Mouse (Mus musculus) cerebellum, postnatal 10 days (tissue): Measurements from ENCODE around the gene Ankrd39.

ENCODE experiments used
- DNase-seq, 2 experiments: peaks; one replicate each; pipeline ENCODE4 v3.0.0; 2021; ENCODE audit warnings: mixed read lengths in 2 of 2

Gene Ankrd39

DNA sequence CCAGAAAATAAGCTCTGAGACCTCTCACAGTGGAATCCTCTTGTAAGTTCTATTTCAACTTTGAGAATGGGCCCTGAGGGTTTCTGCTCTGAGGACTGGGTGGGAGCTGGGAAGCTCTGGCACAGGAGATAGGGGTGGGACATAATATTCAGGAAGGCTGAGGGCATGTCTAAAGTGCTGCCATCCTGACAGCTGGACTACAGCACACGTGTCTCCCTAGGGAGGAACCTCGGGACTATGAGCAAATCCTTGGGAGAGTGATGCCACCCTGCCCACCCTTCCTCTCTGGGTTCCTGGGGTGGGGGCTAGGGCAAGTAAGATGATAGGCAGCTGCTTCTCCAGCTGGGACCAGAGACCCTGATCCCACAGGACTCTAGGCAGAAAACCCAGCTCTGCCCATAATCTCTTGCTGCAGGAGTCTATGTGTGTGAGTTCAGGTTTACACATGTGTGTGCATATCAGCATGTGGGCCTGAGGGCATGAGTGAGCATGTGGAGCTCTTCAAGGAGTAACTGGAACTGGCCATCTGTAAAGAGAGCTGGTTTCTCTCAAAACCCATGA, 25.0 kb upstream of the Ankrd39 start:
- DNase-seq, result no peak

DNA sequence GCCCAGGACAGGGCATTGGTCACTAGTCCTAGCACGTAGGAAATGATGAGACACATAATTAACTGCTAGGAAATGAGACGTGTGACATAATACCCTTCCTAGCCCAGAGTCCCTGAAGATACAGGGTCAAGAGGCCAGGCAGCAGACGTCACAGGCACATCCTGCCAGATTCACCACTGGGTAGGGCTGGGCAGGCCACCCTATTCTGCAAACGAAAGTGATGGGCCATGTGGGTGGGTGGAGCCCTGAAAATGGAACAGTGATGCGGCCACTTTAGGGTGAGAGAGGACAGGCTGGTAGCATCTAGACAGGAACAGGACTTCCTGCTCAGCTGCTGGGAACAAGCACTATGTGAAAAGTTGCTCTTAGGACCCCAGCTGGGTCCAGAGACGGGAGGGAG, 24.4 kb upstream of the Ankrd39 start:
- DNase-seq, result no peak

DNA sequence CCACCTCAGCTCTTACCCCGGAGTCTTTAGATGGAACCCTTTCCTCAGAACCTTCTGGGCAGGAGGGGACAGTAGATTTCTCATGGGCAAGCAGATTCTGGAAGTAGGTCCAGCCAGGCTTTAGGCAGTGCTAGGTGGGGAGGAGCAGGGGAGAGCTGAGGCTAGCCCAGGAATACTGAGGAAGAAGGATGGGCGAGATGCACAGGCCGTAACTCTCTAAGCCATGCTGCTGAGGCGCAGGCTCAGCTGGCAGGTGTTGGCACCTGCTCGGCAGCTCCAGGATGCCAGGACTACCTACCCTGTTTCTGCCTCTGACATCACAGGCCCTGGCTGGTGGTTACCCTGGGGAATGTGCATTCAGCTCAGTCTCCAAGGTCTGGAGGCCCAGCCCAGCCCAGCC, 23.1 kb upstream of the Ankrd39 start:
- DNase-seq, result no peak

DNA sequence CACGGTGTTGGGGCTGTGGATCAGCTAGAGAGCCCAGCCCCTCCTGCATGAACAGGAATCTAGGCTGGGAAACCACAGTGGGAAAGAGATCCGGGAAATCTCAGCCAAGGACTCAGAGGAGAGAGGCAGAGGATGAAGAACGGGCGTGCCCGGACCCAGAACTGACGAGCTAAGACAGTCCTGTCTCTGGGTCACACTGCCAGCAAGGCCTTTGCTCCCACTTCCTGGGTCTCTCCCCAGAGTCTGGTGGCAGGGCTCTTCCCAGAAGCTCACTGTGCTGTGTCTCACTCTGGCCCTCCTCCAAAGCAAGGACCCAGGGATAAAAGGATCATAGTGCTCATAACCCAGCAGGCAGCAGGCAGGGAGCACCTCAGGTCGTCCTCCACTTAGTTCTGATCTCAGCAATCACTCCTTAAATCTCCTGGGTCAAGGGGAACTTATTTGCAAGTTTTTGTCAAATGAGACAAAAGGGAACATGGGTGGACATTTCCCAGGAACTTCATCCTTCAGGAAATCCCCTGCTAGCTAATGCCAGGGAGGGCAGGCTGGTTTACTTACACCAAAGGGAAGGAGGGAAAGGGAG, 22.5 kb upstream of the Ankrd39 start:
- DNase-seq, result no peak

DNA sequence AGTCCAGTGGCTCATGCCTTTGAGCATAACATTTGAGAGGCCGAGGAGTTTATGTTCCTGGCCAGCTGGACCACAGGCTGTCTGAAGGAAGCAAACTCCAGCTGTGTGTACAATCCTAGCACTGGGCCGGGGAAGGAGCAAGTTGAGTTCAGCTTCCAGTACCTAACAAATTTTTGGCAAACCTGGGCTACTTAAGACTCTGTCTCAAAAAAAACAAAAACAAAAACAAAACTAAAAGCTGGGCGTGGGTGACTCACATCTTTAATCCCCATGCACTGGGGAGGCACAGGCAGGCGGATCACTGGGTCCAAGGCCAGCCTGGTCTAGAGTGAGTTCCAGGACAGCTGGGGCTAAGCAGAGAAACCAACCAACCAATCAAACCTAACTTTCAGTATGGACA, 21.5 kb upstream of the Ankrd39 start:
- no peak for DNase-seq

DNA sequence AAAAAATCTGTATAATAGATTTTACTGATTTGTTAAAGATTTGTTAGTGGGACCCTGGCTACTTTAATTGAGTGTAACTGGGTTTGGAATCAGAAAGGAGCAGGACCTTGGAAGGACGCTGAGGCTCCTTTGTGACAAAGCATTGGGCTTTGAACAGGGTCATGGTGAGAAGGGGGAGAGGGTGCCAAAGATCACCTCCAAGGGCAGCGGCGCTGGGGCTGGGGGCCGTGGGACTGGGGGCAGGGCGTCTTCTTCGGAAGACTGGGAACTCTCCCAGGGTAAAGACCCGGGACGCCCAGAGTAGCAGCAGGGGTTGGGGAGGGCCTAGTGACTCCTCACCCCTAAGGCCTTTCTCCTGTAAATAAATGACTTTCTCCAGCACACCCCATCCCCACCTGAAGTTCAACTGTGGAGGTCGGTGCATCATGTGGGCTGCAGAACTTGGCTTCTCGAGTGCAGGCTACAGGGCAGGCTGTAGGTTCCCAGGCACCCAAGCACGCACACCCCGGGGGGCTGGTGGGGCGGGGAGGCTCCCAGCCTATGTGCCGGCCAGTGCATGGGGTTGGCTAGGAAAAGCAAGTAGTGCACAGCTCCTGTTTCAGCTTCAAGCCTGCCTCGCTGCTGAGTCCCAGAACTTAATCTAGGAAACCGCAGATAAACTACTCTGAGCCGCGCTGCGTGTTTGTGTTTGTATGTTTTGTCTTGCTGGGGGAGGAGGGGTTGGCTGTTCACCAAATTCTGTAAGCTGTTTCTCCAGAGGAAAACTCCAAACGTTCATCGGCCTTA, 20.8 kb upstream of the Ankrd39 start:
- no peak for DNase-seq

DNA sequence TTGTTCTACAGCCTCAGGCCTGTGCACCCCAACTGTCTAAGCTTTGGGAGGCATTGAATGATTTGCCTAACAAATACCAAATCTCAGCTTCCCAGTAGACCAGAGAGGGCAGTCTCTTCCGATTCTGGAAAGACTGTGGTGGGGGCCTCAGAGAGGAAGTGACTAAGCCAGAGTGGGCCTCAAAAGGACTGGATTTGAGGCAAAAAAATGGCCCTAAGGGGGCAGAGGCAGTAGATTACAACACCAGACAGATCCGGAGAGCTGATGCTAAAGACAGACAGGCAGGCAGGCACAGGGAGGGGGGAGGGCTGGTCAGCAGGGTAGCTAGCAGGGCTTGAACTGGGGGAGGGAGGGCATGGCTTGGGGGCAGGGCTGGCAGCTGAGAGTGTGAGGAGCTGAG, 19.2 kb upstream of the Ankrd39 start:
- no peak for DNase-seq

DNA sequence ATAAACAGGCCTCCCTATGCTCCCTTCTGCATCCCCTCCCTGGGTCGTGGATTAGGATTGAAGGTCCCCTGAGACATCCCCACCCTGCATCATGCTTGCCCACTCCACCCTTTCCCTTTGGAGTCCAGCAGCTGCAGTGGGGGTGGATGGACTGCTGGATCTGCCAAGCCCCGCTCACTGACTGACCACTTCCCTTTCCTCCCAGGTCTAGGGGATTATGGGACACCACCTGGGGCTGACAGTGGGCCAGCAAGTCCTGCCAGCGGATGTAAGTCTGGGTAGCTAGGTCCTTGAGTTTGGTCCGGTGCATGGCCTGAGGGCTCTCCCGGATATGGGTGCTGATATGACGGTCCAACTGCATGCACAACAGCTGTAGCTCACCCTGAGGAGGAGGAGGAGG, 16.9 kb upstream of the Ankrd39 start:
- DNase-seq, result no peak

DNA sequence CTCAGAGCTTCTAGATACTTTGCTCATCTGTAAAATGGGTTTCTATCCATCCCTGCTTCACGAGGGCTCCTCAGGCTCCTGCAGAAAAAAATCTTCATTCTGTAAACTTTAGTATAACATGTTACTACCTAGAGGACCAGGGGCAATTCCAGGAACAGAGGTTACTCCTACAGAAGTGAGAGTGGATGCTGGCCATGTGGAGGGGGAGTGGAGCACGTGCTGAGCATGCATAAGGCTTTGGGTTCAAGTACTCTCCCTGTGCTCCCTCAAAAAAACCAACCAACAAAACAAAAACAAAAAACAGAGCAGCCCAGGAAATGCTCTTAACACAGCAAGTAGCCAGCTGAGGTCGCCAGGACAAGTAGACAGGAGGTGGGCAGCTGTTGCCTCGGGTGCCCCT, 16.4 kb upstream of the Ankrd39 start:
- DNase-seq, result no peak

DNA sequence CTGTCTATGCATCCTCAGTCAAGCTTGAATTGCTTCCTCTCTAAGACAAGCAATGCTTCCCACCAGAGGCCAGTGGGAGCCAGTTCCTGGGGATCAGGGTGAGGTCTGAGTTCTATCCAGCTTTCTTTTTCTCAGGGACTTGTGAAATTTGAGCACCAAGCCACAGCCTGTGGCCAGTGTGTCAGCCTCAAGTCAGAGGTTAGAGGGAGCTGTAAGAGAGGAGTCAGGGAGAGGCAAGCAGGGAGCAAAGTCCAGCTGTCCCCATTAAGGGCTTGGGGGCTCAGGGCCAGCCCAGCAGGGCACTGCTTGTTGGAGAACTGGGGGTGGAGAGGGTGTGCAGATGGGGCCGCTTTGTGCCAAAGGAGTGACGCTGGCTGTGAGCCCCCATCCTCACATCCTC, 16.0 kb upstream of the Ankrd39 start:
- peak in 1 of 2 experiments; percentile 73 for DNase-seq

DNA sequence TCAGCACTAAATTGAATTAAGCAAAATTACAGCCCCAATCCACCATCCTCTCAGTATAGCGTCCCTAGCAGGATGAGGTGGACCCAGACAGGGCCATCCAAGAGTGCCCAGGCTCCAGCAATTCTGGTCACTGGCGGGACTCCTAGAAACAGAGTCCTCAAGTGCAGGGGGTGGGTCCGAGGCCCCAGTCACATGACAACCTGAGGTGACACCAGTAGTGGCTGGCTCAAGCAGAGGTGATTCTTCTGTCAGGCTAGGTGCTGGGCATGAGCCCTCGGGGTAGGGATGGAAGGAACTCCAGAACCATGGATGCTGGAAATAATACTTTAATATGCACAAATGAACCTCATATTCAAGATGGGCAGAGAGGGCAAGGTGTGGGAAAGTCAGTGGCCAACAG, 15.1 kb upstream of the Ankrd39 start:
- DNase-seq, result no peak

DNA sequence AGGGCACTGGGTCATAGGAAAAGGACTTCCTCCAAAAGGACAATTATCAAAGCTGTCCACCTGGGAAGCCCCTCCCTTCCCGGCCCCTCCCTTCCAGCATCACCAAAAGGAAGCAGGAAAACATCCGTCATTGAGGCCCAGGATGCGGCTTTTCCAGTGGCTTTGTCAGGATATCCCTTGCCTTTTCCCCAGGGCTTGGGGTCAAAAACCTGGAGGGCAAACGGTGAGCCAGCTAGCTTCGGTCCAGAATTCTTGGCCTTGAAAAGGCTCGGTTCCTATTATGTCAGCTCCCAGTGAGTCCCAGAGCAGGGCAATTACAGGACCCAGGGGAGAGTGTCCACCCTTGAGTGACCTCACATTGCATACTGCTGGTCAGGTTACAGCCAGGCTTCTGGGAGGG, 13.7 kb upstream of the Ankrd39 start:
- DNase-seq, result no peak

DNA sequence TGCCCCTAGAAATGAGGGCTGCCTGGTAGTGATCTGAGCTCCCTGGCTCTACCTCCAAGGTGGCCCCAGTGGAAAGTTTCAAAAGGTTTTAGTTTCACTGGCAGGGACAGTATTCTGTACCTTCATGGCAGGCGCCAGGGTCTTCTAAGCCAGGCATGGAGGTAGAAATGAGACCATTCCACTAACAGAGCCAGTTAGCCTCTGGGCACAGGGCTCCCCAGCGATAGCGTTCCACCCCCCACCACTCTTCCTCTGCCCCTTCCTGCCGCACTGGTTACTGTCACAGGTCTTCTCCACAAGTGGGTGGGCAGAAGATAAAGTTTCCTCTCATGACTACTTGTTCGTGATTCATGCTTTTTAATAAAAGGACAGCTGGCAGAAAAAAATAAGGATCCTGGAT, 12.6 kb upstream of the Ankrd39 start:
- DNase-seq, result no peak

DNA sequence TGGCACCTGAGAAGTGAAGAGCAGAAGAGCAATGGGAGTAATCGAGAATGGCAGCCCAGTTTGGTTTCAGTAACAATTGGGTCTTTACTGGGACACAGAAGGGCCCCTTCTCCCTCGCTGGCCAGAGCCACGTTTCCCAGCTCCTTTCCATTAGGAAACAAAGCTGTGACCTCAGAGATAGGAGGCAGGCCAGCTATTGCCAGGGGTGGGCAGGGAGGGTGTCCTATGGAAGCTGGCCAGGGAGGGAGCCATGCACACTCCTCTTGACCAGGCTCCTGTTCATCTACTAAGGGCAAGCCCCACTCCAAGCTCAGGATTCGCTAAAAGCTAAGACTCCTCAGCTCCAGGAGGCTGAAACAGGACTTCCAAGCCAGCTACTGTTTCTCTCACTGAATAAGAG, 12.0 kb upstream of the Ankrd39 start:
- peak in 1 of 2 experiments; percentile 52 for DNase-seq

DNA sequence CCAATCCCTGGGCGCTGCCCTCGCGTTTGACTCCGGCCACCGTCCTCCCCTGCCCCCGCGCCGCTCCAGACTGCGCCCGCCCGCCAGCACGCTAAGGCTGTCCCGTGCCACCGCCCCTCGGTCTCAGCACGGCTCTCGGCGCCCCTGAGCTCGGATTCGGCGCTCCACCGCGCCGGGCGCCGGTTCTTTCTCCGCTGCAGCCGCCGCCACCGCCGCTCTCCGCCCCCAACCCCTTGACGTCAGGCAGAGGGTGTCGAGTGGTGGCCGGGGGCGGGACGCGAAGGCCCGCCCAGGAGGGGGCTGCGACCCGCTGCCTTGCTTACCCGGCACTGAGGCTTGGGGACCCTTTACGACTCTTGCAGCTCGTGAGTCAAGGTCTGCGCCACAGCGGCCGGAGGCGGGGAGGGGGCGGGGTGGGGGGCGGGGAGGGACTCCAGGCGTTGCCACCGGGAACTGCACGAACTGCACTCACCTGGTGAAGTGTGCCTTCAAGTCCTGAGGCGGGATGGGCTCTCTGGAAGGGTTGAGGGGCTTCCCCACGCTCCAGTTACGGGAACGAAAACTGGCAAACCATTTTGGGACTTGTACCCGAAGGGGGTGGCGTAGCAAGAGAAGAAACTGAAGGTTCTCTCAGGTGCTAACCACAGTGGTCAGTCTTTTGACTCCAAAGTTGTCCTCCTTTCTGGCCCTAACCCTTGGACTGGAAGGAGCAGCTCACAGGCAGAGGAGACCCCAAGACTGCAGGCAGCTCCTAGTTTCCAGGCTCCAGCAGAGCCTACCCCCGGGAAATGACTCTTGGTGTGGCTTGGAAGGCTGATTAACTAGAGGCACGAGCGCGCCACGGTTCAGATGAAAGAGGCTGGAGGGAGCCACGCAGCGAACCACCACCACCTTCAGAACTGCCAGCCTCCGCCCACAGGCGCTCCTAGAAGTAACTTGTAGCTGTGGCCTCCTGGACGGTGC, 11.1 kb upstream of the Ankrd39 start, which contains the start of gene Sema4c:
TSS of gene Sema4c (minus strand) at position 319 of the 963 bp plus-strand sequence.
- DNase-seq, result peak; percentile 86 to 88

DNA sequence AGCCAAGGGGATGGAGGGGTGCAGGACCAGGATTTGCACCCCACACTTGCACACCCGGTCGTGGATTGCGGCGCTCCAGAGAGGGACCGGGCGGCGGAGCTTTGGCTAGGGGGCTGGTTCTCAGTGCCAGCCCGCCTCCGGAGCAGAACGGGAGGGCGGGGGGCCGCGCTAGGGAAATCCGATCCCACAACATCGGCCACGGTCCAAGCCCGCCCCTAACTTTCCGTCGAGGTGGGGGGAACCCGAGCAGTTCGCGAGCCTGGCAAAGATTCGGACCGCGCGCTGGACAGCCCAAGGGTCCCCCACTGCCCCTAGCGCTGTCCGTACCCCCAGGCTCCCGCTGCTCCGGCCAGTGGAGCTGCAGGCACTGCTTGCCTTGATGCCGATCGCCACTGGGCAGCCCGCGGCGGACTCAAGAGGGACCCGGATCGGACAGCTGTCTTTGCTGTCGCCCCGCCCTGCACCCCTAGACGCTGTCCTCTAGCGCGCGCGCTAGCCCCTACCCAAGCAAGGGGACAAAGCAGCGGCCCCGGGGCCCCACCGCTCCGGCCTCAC, 10.3 kb upstream of the Ankrd39 start:
- DNase-seq, result peak; percentile 91 to 93

DNA sequence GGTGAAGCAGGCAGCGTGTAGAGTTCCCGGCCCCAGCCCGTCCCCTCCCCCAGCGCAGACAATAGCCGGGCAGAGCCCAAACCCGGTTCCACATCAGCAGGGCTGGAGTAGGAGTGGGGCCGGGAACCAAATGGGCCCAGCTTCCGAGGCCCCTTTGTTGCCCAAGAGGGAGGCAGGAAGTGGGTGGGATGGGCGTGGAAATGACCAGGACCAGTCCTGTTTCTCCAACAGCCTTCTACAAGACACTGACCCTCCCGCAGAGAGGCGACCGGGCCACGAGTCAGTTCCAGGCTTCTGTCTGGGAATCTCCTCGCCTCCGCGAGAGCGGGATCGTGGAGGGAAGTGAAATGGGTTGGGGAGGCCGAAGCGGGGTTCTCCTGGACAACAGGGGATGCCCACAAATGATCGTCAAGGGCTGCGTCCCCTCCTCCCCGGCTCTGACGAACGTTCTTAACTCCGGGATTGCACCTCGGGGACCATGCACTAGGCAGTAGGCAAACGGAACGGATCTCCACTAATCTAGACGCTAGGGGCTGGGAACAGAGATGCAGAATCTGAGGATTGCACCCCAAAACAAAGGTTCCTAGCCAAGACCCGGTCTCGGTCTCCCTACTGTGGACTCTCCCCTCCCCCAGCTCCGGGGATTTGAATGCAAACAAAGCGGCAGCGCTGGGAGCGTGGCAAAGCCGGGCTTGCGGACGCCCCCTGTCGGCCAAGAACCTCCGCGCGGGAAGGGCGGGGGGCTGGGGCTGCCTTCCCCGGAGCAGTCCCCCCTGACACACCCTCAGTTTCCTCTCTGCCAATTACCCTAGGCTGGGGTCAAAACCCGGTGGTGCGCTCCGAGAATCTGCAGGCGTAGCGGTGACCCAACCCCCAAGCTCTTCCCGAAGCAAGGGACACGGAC, 9.6 kb upstream of the Ankrd39 start:
- peak; percentile 99 to 100 for DNase-seq

DNA sequence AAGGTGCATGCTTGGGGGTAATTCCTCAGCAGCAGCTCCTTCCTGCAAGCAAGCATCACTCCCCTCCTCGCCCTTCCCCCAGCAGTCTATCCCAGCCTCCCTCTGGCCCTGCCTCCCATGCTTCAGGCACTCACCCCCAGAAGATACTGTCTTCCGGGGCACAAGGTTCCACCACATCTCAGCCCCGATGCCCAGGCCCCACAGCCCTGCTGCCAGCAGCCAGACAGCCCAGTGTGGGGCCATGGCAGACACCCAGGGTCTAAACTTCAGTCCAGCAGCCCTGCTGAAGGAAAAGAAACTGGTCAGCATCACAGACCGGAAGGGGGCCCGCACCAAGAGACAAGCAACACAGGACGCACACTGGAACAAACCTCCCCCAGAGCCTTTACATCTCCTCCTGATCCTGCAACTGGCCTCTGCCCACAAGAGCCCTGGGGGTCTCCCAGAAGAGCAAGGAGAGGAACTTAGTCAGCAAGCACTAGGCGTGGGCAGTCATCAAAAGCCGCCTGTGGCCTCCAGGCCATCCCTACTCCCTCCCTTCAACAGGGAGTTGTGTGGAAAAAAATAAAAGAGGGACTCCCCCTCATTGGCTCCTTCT, 8.7 kb upstream of the Ankrd39 start:
- peak; percentile 82 to 89 for DNase-seq

DNA sequence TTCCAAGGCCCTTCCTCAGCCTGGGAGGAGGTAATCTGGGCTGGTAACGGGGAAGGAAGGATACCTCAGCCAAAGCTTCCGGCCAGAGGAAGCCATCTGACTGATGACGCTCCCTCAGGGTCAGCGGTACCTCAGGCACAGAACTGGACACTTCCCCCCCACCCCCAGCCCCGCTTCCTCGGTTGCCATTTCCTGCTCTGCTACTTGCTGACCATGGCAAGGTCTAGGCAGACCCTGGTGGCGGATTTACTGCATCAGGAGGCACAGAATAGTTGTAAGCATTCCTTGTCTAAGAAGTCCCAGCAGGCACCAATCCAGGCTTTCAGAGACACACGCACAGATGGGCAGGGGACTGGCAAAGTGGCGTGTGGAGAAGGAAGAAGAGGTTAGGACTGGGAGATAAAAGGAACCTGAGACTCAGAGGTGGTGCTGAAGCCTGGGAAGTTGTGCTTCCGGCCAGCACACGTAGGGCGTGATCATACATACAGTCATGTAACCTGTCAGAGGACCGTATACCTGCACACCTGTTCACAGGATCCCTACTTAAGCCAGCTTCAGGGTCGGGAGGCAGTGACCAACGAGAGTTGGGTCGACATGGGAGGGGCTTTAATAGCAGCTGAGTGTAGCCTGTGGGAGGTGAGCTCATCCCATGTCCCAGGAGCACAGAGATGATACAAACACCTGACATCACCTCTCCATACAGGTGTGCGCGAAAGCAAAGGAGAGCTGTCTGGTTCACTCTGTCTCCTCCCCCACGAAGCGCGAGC, 7.6 kb upstream of the Ankrd39 start:
- DNase-seq, result peak; percentile 67 to 68

DNA sequence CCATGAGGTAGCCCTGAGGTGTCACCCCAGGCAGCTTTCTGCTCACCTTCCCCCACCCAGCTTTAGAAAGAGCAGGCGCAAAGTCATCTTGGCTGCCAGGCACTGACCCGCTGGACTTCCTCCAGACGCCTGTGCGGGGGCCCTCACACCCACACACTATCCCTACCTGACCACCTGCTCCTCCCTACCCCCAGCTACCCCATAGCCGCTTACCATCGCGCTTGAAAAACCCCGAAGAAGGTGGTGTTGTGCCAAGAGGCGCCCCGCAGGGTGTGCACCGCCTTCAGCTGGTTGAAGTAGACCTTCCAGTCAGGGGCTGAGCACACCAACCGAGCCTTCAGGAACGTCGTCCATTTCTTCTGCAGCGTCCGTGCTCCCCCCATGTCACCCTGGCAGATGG, 5.3 kb upstream of the Ankrd39 start:
- peak; percentile 80 to 87 for DNase-seq
